Mouse (Mus musculus) thymus, postnatal 25 days (tissue): ENCODE results near the gene Hivep3.
A peak's percentile ranks its signal among the peaks of the same experiment; 100 is the strongest.

Experiments
- DNase-seq: peaks from one replicate; pipeline ENCODE4 v3.0.0; 2022

Gene Hivep3

GRCm38 (mm10) chr4:119761459-119762121 lies 28.0 kb downstream of the Hivep3 start:
- no peak for DNase-seq

GRCm38 (mm10) chr4:119762171-119762570 lies 28.6 kb downstream of the Hivep3 start:
- no peak for DNase-seq

- DNase-seq = no peak
Measured at GRCm38 (mm10) chr4:119768046-119768445, 34.5 kb downstream of the Hivep3 start.

- no peak for DNase-seq
Measured at GRCm38 (mm10) chr4:119775913-119776312, 42.3 kb downstream of the Hivep3 start.

GRCm38 (mm10) chr4:119777146-119777545 lies 43.6 kb downstream of the Hivep3 start:
- no peak for DNase-seq

- DNase-seq = no peak
Measured at GRCm38 (mm10) chr4:119779561-119780400, 46.2 kb downstream of the Hivep3 start.

GRCm38 (mm10) chr4:119780881-119781280 lies 47.3 kb downstream of the Hivep3 start:
- DNase-seq = no peak

- DNase-seq = no peak
Measured at GRCm38 (mm10) chr4:119784959-119785358, 51.4 kb downstream of the Hivep3 start.

- no peak for DNase-seq
Measured at GRCm38 (mm10) chr4:119786307-119786706, 52.7 kb downstream of the Hivep3 start.

GRCm38 (mm10) chr4:119786721-119787120 lies 53.1 kb downstream of the Hivep3 start:
- no peak for DNase-seq

GRCm38 (mm10) chr4:119788746-119789145 lies 55.2 kb downstream of the Hivep3 start:
- no peak for DNase-seq

- no peak for DNase-seq
Measured at GRCm38 (mm10) chr4:119789495-119790148, 56.0 kb downstream of the Hivep3 start.

GRCm38 (mm10) chr4:119798891-119799290 lies 65.3 kb downstream of the Hivep3 start:
- no peak for DNase-seq

GRCm38 (mm10) chr4:119806556-119806955 lies 73.0 kb downstream of the Hivep3 start:
- DNase-seq = no peak

GRCm38 (mm10) chr4:119807359-119807758 lies 73.8 kb downstream of the Hivep3 start:
- no peak for DNase-seq

- DNase-seq = peak; percentile 16
Measured at GRCm38 (mm10) chr4:119809245-119809644, 75.7 kb downstream of the Hivep3 start.

- peak; percentile 47 for DNase-seq
Measured at GRCm38 (mm10) chr4:119812775-119813174, 79.2 kb downstream of the Hivep3 start.

GRCm38 (mm10) chr4:119813500-119814184 lies 80.1 kb downstream of the Hivep3 start:
- DNase-seq = no peak

- DNase-seq = no peak
Measured at GRCm38 (mm10) chr4:119814185-119815132, 80.9 kb downstream of the Hivep3 start.

GRCm38 (mm10) chr4:119815133-119815792 lies 81.7 kb downstream of the Hivep3 start:
- no peak for DNase-seq

- DNase-seq = no peak
Measured at GRCm38 (mm10) chr4:119815793-119816161, 82.2 kb downstream of the Hivep3 start.
